Mouse (Mus musculus): Measurements from ENCODE around the gene Plpp3. TPM values are rescaled to one million over a fixed set of nuclear protein-coding genes. Genes with fewer than 3 reads are reported as not detected.

The Plpp3 gene
- polyA plus RNA-seq (2017; shearing (Covaris generic)), result not detected

GRCm38 (mm10) chr4:105157276-105158168, at the start of gene Plpp3:
Gene Plpp3, plus strand, starts transcription at chr4:105157347.
- ATAC-seq, result no peak

- no peak for ATAC-seq
Observed at GRCm38 (mm10) chr4:105107943-105108640, 49.1 kb upstream of the Plpp3 start.

GRCm38 (mm10) chr4:105108641-105109198, 48.4 kb upstream of the Plpp3 start:
- no peak for ATAC-seq

- peak; percentile 32 for ATAC-seq
Observed at GRCm38 (mm10) chr4:105109199-105109989, 47.8 kb upstream of the Plpp3 start, which contains the start of gene Prkaa2. Gene Prkaa2, minus strand, starts transcription at chr4:105109890.

- no peak for ATAC-seq
Observed at GRCm38 (mm10) chr4:105109990-105110683, 47.0 kb upstream of the Plpp3 start.

GRCm38 (mm10) chr4:105110684-105111035, 46.5 kb upstream of the Plpp3 start:
- ATAC-seq, result no peak

GRCm38 (mm10) chr4:105111770-105112169, 45.4 kb upstream of the Plpp3 start:
- ATAC-seq, result no peak

- no peak for ATAC-seq
Observed at GRCm38 (mm10) chr4:105113042-105113441, 44.1 kb upstream of the Plpp3 start.

GRCm38 (mm10) chr4:105113468-105113867, 43.7 kb upstream of the Plpp3 start:
- no peak for ATAC-seq

- ATAC-seq, result no peak
Observed at GRCm38 (mm10) chr4:105121081-105121480, 36.1 kb upstream of the Plpp3 start.

- no peak for ATAC-seq
Observed at GRCm38 (mm10) chr4:105122429-105122828, 34.7 kb upstream of the Plpp3 start.

GRCm38 (mm10) chr4:105129212-105129611, 27.9 kb upstream of the Plpp3 start:
- ATAC-seq, result no peak

- ATAC-seq, result no peak
Observed at GRCm38 (mm10) chr4:105131756-105132314, 25.3 kb upstream of the Plpp3 start.

GRCm38 (mm10) chr4:105133350-105134050, 23.6 kb upstream of the Plpp3 start:
- no peak for ATAC-seq

- ATAC-seq, result no peak
Observed at GRCm38 (mm10) chr4:105149492-105149891, 7.7 kb upstream of the Plpp3 start.

GRCm38 (mm10) chr4:105151911-105152690, 5.0 kb upstream of the Plpp3 start:
- ATAC-seq, result no peak

- ATAC-seq, result no peak
Observed at GRCm38 (mm10) chr4:105153227-105153626, 3.9 kb upstream of the Plpp3 start.

- ATAC-seq, result no peak
Observed at GRCm38 (mm10) chr4:105156281-105156680, 866 bp upstream of the Plpp3 start.

GRCm38 (mm10) chr4:105156955-105157275, 232 bp upstream of the Plpp3 start:
- no peak for ATAC-seq

- ATAC-seq, result no peak
Observed at GRCm38 (mm10) chr4:105158169-105158555, 1.0 kb downstream of the Plpp3 start.
